Mouse (Mus musculus): ENCODE results near the gene Rab14. TPM values are rescaled to one million over a fixed set of nuclear protein-coding genes. Genes with fewer than 3 reads are reported as not detected.
A peak's percentile ranks its signal among the peaks of the same experiment; 100 is the strongest.

Gene Rab14
- polyA plus RNA-seq, 1 experiment from 2014 or later, result 364 TPM

- H3K36me3 ChIP-seq (ENCODE audit: control insufficient read depth, insufficient read depth), result peaks cover 78% of the 10 kb centered on the region
- peaks cover 5% of the 10 kb centered on the region; the same call in 1 of the 2 replicates for H3K4me1 ChIP-seq (replicated peaks; ENCODE audit: control insufficient read depth, insufficient read depth, low read length)
- H3K27ac ChIP-seq (ENCODE audit: low read depth, low read length), result peak overlapping the region; percentile 41; the same call in 1 of the 2 replicates
- H3K9me3 ChIP-seq (ENCODE audit: control insufficient read depth), result no peaks in the 10 kb centered on the region
- no peaks in the 10 kb centered on the region for H3K27me3 ChIP-seq (replicated peaks; ENCODE audit: control insufficient read depth, insufficient read depth, low read length)
- peak; percentile 74 for ATAC-seq
- H3K4me2 ChIP-seq (replicated peaks; ENCODE audit: low read depth), result 0 out of 2 replicates have a peak overlapping the region, but pooled peaks have one; percentile 17
- no peak overlapping the region for H3K9ac ChIP-seq (ENCODE audit: low read depth, low read length)
- TF ChIP-seq CTCF (IDR thresholded peaks at IDR 0.05; ENCODE audit: low read depth), result no peak
- WGBS, result 41% methylated on average over 6 of the region's 6 CpGs
- no peak overlapping the region for H3K4me3 ChIP-seq (ENCODE audit: low read depth, low read length)
Measured at GRCm38 (mm10) chr2:35153179-35153578, 47.7 kb downstream of the Rab14 start.

GRCm38 (mm10) chr2:35151303-35151882 lies 49.5 kb downstream of the Rab14 start:
- Histone ChIP-seq H3K9ac (ENCODE audit: low read depth, low read length) (no peak overlapping the region), H3K9me3 (ENCODE audit: control insufficient read depth) (no peaks in the 10 kb centered on the region), H3K4me2 (replicated peaks; ENCODE audit: low read depth) (peak overlapping the region; percentile 30; the same call in 1 of the 2 replicates), H3K27ac (ENCODE audit: low read depth, low read length) (peak overlapping the region; percentile 78), H3K36me3 (ENCODE audit: control insufficient read depth, insufficient read depth) (peaks cover 85% of the 10 kb centered on the region), H3K4me3 (ENCODE audit: low read depth, low read length) (no peak overlapping the region), H3K4me1 (replicated peaks; ENCODE audit: control insufficient read depth, insufficient read depth, low read length) (peaks cover 5% of the 10 kb centered on the region; the same call in 1 of the 2 replicates), H3K27me3 (replicated peaks; ENCODE audit: control insufficient read depth, insufficient read depth, low read length) (no peaks in the 10 kb centered on the region)
- 73% methylated on average over 13 of the region's 13 CpGs for WGBS
- peak; percentile 61 for ATAC-seq
- TF ChIP-seq CTCF (IDR thresholded peaks at IDR 0.05; ENCODE audit: low read depth), result no peak

GRCm38 (mm10) chr2:35148806-35149205 lies 52.1 kb downstream of the Rab14 start:
- no peaks in the 10 kb centered on the region for H3K9me3 ChIP-seq (ENCODE audit: control insufficient read depth)
- H3K27ac ChIP-seq (ENCODE audit: low read depth, low read length), result no peak overlapping the region
- no peak for ATAC-seq
- no peaks in the 10 kb centered on the region for H3K27me3 ChIP-seq (replicated peaks; ENCODE audit: control insufficient read depth, insufficient read depth, low read length)
- no peak overlapping the region for H3K4me2 ChIP-seq (replicated peaks; ENCODE audit: low read depth)
- H3K36me3 ChIP-seq (ENCODE audit: control insufficient read depth, insufficient read depth), result peaks cover 79% of the 10 kb centered on the region
- WGBS, result 93% methylated on average over 10 of the region's 10 CpGs
- TF ChIP-seq CTCF (IDR thresholded peaks at IDR 0.05; ENCODE audit: low read depth), result no peak
- no peak overlapping the region for H3K9ac ChIP-seq (ENCODE audit: low read depth, low read length)
- H3K4me3 ChIP-seq (ENCODE audit: low read depth, low read length), result no peak overlapping the region
- peaks cover 5% of the 10 kb centered on the region; the same call in 1 of the 2 replicates for H3K4me1 ChIP-seq (replicated peaks; ENCODE audit: control insufficient read depth, insufficient read depth, low read length)

GRCm38 (mm10) chr2:35141673-35142072 lies 59.2 kb downstream of the Rab14 start:
- no peak overlapping the region for H3K4me3 ChIP-seq (ENCODE audit: low read depth, low read length)
- H3K27me3 ChIP-seq (replicated peaks; ENCODE audit: control insufficient read depth, insufficient read depth, low read length), result no peaks in the 10 kb centered on the region
- 96% methylated on average over 3 of the region's 3 CpGs for WGBS
- H3K27ac ChIP-seq (ENCODE audit: low read depth, low read length), result no peak overlapping the region
- ATAC-seq, result no peak
- H3K9me3 ChIP-seq (ENCODE audit: control insufficient read depth), result no peaks in the 10 kb centered on the region
- no peak overlapping the region for H3K4me2 ChIP-seq (replicated peaks; ENCODE audit: low read depth)
- H3K9ac ChIP-seq (ENCODE audit: low read depth, low read length), result no peak overlapping the region
- TF ChIP-seq CTCF (IDR thresholded peaks at IDR 0.05; ENCODE audit: low read depth), result no peak
- H3K4me1 ChIP-seq (replicated peaks; ENCODE audit: control insufficient read depth, insufficient read depth, low read length), result no peaks in the 10 kb centered on the region
- peaks cover 66% of the 10 kb centered on the region for H3K36me3 ChIP-seq (ENCODE audit: control insufficient read depth, insufficient read depth)

- Histone ChIP-seq H3K27ac (ENCODE audit: low read depth, low read length) (no peak overlapping the region), H3K36me3 (ENCODE audit: control insufficient read depth, insufficient read depth) (peaks cover 56% of the 10 kb centered on the region), H3K4me3 (ENCODE audit: low read depth, low read length) (no peak overlapping the region), H3K27me3 (replicated peaks; ENCODE audit: control insufficient read depth, insufficient read depth, low read length) (no peaks in the 10 kb centered on the region), H3K4me1 (replicated peaks; ENCODE audit: control insufficient read depth, insufficient read depth, low read length) (no peaks in the 10 kb centered on the region), H3K4me2 (replicated peaks; ENCODE audit: low read depth) (no peak overlapping the region), H3K9me3 (ENCODE audit: control insufficient read depth) (no peaks in the 10 kb centered on the region), H3K9ac (ENCODE audit: low read depth, low read length) (no peak overlapping the region)
- no peak for ATAC-seq
- 54% methylated on average over 1 of the region's 1 CpGs for WGBS
- no peak for TF ChIP-seq CTCF (IDR thresholded peaks at IDR 0.05; ENCODE audit: low read depth)
Measured at GRCm38 (mm10) chr2:35138576-35138975, 62.3 kb downstream of the Rab14 start.

GRCm38 (mm10) chr2:35133891-35134290 lies 67.0 kb downstream of the Rab14 start:
- Histone ChIP-seq H3K9ac (ENCODE audit: low read depth, low read length) (no peak overlapping the region), H3K27ac (ENCODE audit: low read depth, low read length) (no peak overlapping the region), H3K9me3 (ENCODE audit: control insufficient read depth) (no peaks in the 10 kb centered on the region), H3K27me3 (replicated peaks; ENCODE audit: control insufficient read depth, insufficient read depth, low read length) (no peaks in the 10 kb centered on the region), H3K4me3 (ENCODE audit: low read depth, low read length) (no peak overlapping the region), H3K4me2 (replicated peaks; ENCODE audit: low read depth) (no peak overlapping the region), H3K36me3 (ENCODE audit: control insufficient read depth, insufficient read depth) (peaks cover 27% of the 10 kb centered on the region), H3K4me1 (replicated peaks; ENCODE audit: control insufficient read depth, insufficient read depth, low read length) (no peaks in the 10 kb centered on the region; the same call in 1 of the 2 replicates)
- no peak for ATAC-seq
- no peak for TF ChIP-seq CTCF (IDR thresholded peaks at IDR 0.05; ENCODE audit: low read depth)
- WGBS, result 81% methylated on average over 5 of the region's 5 CpGs

Measured in intestine, postnatal 0 days (tissue).